Mouse (Mus musculus) cerebellum, adult 11-12 months (tissue): ENCODE measurements at regions not wholly inside any gene's neighbourhood (a gene's known extent, or its start where the extent isn't known, plus 50 kb on each side); places are given as distances from the start of the nearest gene placed in this dataset.

ENCODE experiments used
- DNase-seq: peaks from one replicate; pipeline ENCODE4 v3.0.0; 2022

DNA sequence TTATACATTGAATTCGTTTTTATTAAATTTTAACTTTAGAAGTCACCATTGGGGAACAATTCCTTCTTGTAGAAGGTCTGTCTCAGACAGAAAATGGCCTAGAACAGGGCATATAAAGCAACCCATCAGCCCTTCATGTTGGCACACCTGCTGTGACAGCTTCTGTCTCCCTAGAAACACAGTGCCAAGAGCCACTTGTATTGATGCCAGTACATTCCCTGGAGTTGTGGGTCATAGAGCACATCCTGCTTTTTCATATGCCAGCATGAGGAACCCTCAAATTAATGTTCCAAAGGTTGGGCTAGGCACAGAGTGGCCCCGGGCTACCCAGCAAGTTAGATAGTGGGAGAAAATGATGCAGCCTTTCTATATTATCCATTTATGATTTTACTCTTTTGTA is 496.0 kb upstream of the Slc10a2 start:
- peak; percentile 95 for DNase-seq

DNA sequence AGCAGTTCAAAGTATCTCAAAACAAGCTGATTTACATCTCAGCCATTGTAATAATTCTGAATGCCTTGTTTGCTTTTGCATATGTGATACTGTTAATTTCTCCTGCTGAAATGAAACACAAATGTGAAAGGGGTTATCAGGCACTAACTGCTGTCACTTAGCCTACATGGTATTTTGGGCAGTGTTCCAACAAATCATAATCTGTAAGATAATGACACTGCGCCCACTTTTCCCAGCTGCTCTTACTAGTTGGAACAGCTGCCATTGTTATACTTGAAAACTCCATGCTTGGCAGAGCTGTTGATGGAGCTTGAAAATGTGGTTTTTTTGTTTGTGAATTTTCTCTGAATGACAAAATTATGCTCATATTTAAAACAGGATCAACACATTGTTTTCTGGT is 486.4 kb upstream of the Slc10a2 start:
- no peak for DNase-seq
